Mouse (Mus musculus) lung, postnatal 14 days (tissue): ENCODE results near the gene Retreg2.

Experiments
- DNase-seq: peaks from one replicate; pipeline ENCODE4 v3.0.0; 2021

Gene Retreg2

DNA sequence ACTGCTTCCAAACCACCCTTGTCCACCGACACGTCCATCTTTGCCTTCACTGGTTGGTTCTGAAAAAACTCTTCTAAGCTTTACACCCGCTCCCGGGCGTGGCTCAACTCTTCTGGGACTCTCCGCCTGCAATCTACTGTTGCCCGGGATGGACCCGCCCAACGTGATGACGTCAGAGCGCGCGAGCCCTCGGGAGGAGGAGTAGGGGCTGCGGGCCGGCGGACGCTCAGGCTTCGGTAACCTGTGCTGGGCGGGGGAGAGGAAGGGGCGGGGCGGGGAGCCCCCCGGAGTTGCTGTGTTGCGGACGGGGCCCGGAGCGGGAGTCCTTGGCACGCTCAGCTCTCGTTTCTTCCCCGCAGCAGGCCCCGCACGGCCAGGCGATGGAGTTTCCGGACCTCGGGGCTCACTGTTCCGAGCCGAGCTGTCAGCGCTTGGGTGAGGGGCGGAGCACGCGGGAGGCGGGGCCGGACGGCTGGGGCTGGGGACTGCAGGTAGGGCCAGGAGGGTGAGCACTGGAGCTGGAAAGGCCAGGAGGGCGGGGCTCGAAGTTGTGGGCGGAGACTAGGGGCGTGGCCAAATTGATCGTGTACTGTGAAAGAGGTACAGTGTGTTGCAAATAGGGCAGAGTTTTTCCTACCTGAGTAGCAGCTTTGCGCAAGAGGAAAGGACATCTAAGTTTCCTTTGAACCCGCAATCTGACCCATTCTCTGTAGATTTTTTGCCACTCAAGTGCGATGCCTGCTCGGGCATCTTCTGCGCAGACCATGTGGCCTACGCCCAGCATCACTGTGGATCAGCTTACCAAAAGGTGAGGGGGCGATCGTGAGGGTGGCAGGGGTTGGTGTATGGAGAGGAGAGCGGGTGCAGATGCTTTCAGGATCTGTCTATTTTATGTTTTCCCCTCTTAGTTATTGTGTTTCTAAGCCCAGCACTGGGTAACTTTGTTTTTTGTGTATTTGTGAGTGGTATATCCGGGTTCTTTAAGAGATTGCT is 26.2 kb downstream of the Retreg2 start, which contains the start of gene Zfand2b:
Gene Zfand2b (plus strand): TSS at position 175 of the 993 bp plus-strand sequence.
- DNase-seq = peak; percentile 98

GRCm38 (mm10) chr1:75179334-75180104 is 36.9 kb downstream of the Retreg2 start:
- no peak for DNase-seq

GRCm38 (mm10) chr1:75180105-75180590 is 37.6 kb downstream of the Retreg2 start, which contains the start of gene Abcb6:
Gene Abcb6 (minus strand): TSS chr1:75180392.
- peak; percentile 86 for DNase-seq

DNA sequence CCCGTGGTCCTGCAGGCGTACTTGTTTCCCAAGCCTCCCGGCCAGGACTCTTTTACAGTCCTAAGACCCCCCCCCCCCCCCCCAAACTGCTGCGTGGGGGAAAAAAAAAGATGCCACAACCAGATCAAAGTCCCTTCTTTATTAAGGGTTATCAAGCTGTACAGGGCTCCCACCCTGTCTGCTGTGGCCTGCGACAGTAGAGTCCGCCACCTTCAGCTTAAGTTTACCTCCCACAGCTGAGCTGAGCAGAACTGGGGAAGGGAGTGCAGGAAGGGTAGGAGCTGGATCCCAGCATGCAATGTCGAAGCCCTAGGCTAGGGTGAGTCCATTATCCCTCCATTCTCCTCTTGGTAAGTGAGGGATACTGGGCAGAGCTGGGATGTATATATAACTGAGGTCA is 38.2 kb downstream of the Retreg2 start:
- DNase-seq = no peak

DNA sequence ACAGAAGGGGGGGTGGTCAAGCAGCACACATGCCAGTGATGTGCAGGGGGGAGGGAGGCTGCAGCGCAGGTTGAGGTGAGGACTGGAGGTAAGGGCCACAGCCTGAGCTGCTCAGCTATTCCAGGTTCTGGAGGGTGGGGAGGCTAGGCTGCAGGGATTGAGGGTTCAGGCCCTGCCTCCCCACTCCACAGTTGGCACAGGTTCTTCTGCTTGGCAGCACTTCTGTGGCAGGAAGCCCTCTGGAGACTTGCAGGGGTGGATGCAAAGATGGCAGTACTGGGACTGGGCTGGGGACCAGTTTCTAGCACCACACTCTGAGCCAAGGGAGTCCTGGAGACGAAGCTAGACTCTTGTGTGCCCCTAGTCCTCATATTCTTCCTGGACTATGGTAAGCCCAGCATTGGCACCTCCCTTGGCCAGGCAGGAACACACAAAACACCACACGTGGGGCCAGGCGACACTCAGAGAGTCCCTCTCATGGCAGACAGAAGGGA is 38.8 kb downstream of the Retreg2 start:
- no peak for DNase-seq

GRCm38 (mm10) chr1:75182160-75182559 is 39.6 kb downstream of the Retreg2 start:
- DNase-seq = no peak

DNA sequence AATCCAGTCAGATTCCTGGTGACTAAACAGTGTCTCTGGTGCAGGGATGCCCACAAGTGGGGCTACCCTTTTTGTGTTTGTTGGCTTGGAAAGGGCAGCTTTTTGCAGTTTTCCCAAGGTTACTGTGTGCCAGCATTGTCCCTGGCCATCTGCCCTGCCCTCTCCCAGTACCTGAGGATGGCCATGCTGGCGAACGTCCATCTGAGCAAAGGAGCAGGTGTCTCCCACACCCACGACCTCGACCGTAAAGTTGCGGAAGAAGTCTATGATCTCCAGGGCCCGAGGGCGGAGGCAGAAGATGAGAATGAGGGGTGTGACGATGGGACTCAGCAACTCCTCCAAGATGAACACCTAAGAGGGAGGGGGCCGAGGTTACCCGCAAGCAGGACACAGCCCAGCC is 42.9 kb downstream of the Retreg2 start:
- no peak for DNase-seq

- no peak for DNase-seq
These were observed 44.5 kb downstream of the Retreg2 start for GRCm38 (mm10) chr1:75187126-75187525.

- no peak for DNase-seq
These were observed 45.4 kb downstream of the Retreg2 start for GRCm38 (mm10) chr1:75187914-75188483.

DNA sequence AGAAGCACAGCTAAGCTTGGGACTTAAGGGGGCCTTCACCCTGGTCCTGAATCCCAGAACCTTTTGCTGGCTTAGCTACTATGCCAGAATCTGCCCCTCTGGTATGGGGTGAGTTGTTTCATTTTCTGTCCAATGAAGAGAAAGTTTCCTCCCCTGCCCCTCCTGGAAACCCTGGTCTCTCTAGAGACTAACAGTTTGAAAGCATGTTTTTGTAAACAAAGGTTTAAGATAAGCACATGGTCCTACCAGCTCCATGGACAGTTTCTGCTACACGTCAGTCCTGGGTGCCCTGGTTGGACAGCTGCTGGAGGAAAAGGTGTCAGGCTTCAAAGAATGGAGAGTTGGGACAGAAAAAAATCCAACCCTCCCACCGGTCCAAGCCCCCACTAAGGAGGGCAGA is 48.0 kb downstream of the Retreg2 start:
- no peak for DNase-seq

DNA sequence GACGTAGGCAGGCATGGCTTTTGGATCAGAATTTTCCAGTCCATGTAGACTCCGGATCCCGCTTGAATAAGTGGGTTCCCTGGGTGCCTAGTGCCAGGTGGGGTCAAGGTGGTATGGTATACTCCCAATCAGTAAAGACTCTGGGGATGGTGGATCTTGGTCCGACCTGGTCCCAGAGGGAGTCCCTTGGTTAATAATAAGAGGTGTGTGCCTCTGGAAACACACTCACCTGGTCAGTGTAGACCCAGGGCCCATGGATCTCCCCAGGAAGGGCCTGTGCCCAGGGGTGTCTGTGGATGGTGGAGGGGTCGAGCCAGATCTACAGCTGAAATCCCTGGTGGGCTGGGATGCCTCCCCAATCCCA is 48.7 kb downstream of the Retreg2 start:
- DNase-seq = peak; percentile 8

DNA sequence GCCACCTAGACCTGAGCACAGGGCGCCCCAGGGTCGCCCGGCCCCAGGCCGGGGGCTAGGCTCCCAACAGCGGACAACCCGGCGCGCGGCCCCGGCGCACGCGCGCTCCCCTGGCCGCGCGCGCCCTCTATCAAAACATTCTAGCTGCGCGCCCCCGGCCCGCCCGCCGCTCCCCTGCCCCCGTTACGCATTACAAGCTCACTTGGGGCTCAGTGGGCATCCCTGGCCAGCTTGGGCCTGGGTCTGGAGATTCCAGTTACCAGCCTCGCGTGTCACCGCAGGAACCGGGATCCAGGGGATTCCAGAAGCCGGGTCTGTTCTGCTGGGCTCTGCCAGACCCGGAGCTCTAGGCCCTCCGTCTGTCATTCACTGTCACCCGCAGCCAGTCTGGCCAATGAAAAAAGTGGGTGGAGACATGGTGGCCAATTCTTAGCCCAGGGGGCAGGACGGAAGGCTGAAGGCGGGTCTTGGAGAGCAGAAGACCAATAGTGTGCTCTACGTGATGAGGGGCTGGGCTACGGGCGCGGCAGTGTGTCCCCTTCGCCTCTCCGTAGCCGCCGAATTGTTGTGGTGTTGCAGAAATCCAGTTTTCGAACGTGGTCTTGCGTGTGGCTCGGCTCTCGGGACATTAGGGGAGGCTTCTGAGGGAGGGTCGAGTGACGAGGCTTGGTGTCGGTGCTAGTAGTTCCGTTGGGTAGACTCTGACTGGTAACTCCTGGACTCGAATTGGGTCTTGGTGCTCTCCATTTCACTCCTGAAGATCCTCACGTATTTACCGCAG is 49.2 kb downstream of the Retreg2 start, which contains the start of the genes Ankzf1 and Atg9a:
Gene Ankzf1 (plus strand): TSS at position 530 of the 781 bp plus-strand sequence.
Gene Atg9a (minus strand): TSS at position 575 of the 781 bp plus-strand sequence.
- DNase-seq = peak; percentile 92

DNA sequence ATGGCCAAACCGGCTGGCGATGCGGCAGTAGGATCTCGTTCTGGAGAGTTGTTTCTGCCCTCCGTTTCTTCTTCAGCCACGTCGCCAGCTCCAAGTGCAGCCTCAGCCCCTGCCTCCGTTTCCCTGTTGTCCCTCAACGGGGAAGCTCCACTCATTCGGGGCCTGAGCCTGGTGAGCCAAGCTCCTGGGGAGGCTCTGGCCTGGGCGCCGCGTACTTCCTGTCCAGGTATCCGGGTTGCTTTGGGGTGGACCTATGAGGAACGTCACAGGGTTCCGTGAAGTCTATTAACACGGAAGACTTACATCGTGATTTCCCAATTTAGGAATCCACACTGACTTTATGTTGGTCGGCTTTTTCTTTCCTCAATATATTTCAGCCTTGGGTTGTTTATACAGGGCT is 49.9 kb downstream of the Retreg2 start:
- peak; percentile 56 for DNase-seq
